Mouse (Mus musculus) kidney, postnatal 0 days (tissue): ENCODE measurements around the gene Aars. TPM values are rescaled to one million over a fixed set of nuclear protein-coding genes. Genes with fewer than 3 reads are reported as not detected.
"Not testable (repeated sequence)": the region's sequence is repeated elsewhere in the genome, so short reads cannot be mapped to it uniquely, and the experiment has no call there.

Experiments used
- ATAC-seq: fragments of 200-750 bp; cut with Nextera tagmentation; replicated peaks from 2 replicates; pipeline ENCODE4 v1.8.0; 2017; ENCODE audit warnings: low read depth, moderate number of reproducible peaks, moderate TSS enrichment, moderate library complexity; ENCODE audit not compliant: low FRiP score
- DNase-seq: peaks from one replicate; pipeline ENCODE4 v3.0.0-alpha.2; 2016; ENCODE audit warnings: low spot score
- H3K27ac ChIP-seq: fragments of 300-500 bp; sonication (generic); 2 replicates; pipeline ENCODE4 v1.5.1; 2014; ENCODE audit warnings: mild to moderate bottlenecking
- H3K27me3 ChIP-seq: fragments of 300-500 bp; sonication (generic); 2 replicates; pipeline ENCODE4 v1.6.1; 2014; ENCODE audit warnings: low read length, mixed read lengths; ENCODE audit not compliant: insufficient read depth
- H3K36me3 ChIP-seq: fragments of 300-500 bp; sonication (generic); 2 replicates; pipeline ENCODE4 v1.6.1; 2014; ENCODE audit warnings: low read length, mixed read lengths; ENCODE audit not compliant: insufficient read depth
- H3K4me1 ChIP-seq: fragments of 300-500 bp; sonication (generic); replicated peaks from 2 replicates; pipeline ENCODE4 v1.6.1; 2014; ENCODE audit warnings: antibody characterized with exemption, low read length, mixed read lengths; ENCODE audit not compliant: insufficient read depth
- H3K4me2 ChIP-seq: fragments of 300-500 bp; sonication (generic); 2 replicates; pipeline ENCODE4 v1.6.1; 2014; ENCODE audit warnings: mild to moderate bottlenecking, low read length, moderate library complexity, mixed read lengths
- H3K4me3 ChIP-seq: fragments of 300-500 bp; sonication (generic); replicated peaks from 2 replicates; pipeline ENCODE4 v1.5.1; 2014; ENCODE audit warnings: low read depth, low read length
- H3K9ac ChIP-seq: fragments of 300-500 bp; sonication (generic); 2 replicates; pipeline ENCODE4 v1.6.1; 2014; ENCODE audit warnings: low read depth, low read length
- H3K9me3 ChIP-seq: fragments of 300-500 bp; sonication (generic); replicated peaks from 2 replicates; pipeline ENCODE4 v1.6.1; 2016; ENCODE audit warnings: low read length, inconsistent platforms, mixed read lengths
- CTCF ChIP-seq: IDR thresholded peaks from 2 replicates; pipeline ENCODE4 v1.5.1; 2016; ENCODE audit warnings: antibody characterized with exemption, low read depth, mild to moderate bottlenecking, moderate library complexity
- WGBS: fragments of 180-500 bp; shearing (Covaris S2); extraction: QIAGEN DNeasy Blood & Tissue Kit; methylation state at CpG from one replicate; pipeline ENCODE4 v1.1.7; 2014; 5-methylcytosine and 5-hydroxymethylcytosine counted together
- polyA plus RNA-seq: library from polyadenylated mRNA; unstranded; fragments of >200 nt; fragmentation: Nextera tagmentation; extraction: Ambion mirVana; gene quantifications from 2 replicates; pipeline ENCODE4 v1.2.1, GENCODE M21; 2015

Gene Aars
- 39.6 and 42.2 TPM in 2 replicates for polyA plus RNA-seq

DNA sequence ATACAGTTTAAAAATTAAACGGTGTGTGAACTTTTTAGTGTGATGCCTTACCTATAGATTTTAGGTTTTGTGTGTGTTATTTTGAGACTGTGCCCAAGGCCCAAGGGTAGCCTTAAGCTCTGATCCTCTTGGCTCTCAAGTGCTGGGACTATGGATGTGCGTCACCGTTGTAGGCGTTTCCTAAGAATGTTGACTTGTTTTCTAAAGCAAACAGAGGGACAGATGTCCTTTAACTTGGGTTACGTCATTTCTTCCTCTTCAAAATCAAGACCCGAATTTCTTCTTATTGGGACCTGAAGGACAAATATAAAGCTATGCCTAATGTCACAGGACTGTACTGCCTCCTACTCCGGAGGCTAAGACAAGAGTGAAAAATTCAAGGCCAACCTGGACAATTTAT lies at the start of gene Aars:
Gene Aars, plus strand, starts transcription at position 229 of the 400 bp plus-strand sequence.
- Histone ChIP-seq H3K9me3 (no peaks in the 10 kb centered on the region), H3K9ac (peak within 1 kb of the TSS; percentile 77), H3K4me1 (no peaks in the 10 kb centered on the region; the same call in 1 of the 2 replicates), H3K27ac (peak within 1 kb of the TSS; percentile 83), H3K4me3 (peak within 1 kb of the TSS; percentile 75), H3K27me3 (no peaks in the 10 kb centered on the region), H3K4me2 (peak within 1 kb of the TSS; percentile 79), H3K36me3 (0 out of 2 replicates have a peak, but pooled peaks cover 6% of the 10 kb centered on the region)
- no peak for ATAC-seq
- no peak for TF ChIP-seq CTCF
- WGBS = 98% methylated on average over 7 of the region's 7 CpGs
- DNase-seq = no peak

DNA sequence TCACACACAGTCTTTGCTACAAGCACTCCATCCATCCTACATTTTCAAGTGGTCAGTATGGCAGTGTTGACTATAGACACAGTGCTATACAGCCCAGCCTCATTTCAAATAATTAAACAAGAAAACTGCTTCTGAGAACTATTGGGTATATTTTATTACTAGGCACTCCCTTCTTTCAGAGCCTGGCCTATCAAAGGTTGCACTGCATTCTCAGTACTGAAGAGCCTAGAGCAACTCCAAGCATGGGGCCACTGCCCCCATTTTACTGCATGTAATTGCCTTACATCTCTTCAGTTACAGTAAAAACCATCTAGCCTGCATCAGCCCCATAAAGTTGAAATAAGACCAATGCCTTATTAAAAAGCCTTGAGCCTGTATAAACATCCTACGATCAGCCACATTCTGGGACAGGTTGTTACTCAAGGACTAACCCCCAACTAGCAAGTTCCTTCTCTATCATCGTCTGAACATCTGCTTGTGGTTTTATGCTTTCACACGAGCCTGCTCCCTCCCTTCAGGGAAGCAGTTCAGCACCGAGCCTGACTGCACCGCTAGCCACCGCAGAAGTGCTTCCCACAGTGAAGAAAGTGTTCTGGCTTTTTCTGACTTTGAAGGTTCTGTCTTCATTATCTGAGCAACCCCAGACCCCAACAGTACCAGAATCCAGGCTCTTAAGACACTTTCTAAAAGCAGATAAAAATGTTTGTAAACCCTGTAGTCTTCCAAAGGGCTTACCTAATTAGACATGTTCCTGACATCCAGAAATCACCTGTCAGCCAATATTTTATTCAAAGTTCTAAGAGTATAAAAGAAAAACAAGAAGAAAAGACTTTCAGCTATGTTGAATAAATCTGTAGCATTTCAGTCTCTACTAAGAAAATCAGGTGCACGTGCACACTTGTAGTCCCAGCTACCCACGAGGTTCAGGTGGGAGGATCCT lies 44.9 kb upstream of the Aars start:
- no peak overlapping the region for H3K27ac ChIP-seq
- no peak overlapping the region for H3K4me3 ChIP-seq
- H3K4me1 ChIP-seq = no peaks in the 10 kb centered on the region
- ATAC-seq (no peak), DNase-seq (no peak)
- TF ChIP-seq CTCF = no peak
- H3K36me3 ChIP-seq = peaks cover 52% of the 10 kb centered on the region
- no peaks in the 10 kb centered on the region for H3K9me3 ChIP-seq
- no peak overlapping the region for H3K4me2 ChIP-seq
- no peaks in the 10 kb centered on the region for H3K27me3 ChIP-seq
- H3K9ac ChIP-seq = no peak overlapping the region
- 80% methylated on average over 8 of the region's 8 CpGs for WGBS

DNA sequence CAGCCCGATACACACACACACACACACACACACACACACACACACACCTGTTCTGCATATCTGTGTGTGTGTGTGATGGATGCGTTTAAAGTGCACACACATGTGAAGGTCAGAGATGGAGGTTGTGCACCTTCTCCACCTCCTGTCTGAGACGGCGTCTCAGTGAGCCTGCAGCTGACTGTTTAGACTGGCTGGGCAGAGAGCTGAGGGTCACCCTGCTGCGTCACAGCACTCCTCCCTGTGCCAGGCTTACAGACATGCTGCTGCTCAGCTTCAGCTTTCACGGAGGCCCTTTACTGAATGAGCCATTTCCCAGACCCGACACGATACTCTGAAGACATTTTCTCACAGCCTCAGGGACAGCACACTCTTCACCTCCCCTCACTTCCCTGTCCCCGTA lies 42.9 kb upstream of the Aars start:
- H3K9me3 ChIP-seq = no peaks in the 10 kb centered on the region
- no peaks in the 10 kb centered on the region for H3K27me3 ChIP-seq
- no peak overlapping the region for H3K4me3 ChIP-seq
- no peak for TF ChIP-seq CTCF
- H3K36me3 ChIP-seq = peaks cover 41% of the 10 kb centered on the region
- no peak for DNase-seq
- no peak for ATAC-seq
- no peak overlapping the region for H3K4me2 ChIP-seq
- no peak overlapping the region for H3K9ac ChIP-seq
- H3K4me1 ChIP-seq = no peaks in the 10 kb centered on the region
- WGBS = 91% methylated on average over 9 of the region's 9 CpGs
- H3K27ac ChIP-seq = no peak overlapping the region

DNA sequence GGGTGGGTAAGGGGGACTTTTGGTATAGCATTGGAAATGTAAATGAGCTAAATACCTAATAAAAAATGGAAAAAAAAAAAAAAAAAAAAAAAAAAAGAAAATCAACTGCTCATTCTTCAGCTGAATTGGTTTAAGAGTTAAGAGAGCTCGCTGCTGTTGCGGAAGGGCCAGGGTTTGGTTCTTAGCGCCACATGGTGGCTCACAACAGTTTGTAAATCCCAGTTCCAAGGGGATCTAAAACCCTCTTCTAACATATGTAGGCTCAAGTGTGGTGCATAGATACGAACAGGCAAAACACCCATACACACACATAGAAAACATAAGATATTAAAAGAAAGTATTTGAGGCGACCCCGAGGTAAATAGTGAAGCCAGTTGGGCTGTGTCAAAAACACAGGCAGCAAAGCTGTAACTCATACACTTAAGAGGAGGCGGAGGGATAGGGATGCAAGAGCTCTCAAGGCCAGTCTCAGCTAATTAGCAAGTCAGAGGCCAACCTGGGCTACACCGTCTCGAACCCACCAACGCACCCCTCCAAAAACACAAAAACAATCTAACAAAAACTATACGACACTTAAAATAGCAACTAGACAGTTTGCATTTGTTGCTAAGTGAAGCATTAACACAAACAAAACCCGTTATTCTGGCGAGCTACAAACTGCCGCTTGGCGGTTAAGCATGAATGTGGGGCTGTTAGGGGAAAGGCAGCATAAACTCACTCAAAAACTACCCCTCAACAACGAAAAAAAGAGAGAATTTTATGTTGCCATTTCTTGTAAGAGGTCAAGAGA lies 36.1 kb upstream of the Aars start:
- no peaks in the 10 kb centered on the region for H3K4me1 ChIP-seq
- H3K27me3 ChIP-seq = no peaks in the 10 kb centered on the region
- peak overlapping the region; percentile 92 for H3K27ac ChIP-seq
- 34% methylated on average over 16 of the region's 16 CpGs for WGBS
- DNase-seq = peak; percentile 17
- TF ChIP-seq CTCF = no peak
- no peaks in the 10 kb centered on the region; the same call in 1 of the 2 replicates for H3K36me3 ChIP-seq
- H3K9me3 ChIP-seq = no peaks in the 10 kb centered on the region
- no peak for ATAC-seq
- peak overlapping the region; percentile 90 for H3K9ac ChIP-seq
- peak overlapping the region; percentile 80 for H3K4me2 ChIP-seq
- peak overlapping the region; percentile 92 for H3K4me3 ChIP-seq

DNA sequence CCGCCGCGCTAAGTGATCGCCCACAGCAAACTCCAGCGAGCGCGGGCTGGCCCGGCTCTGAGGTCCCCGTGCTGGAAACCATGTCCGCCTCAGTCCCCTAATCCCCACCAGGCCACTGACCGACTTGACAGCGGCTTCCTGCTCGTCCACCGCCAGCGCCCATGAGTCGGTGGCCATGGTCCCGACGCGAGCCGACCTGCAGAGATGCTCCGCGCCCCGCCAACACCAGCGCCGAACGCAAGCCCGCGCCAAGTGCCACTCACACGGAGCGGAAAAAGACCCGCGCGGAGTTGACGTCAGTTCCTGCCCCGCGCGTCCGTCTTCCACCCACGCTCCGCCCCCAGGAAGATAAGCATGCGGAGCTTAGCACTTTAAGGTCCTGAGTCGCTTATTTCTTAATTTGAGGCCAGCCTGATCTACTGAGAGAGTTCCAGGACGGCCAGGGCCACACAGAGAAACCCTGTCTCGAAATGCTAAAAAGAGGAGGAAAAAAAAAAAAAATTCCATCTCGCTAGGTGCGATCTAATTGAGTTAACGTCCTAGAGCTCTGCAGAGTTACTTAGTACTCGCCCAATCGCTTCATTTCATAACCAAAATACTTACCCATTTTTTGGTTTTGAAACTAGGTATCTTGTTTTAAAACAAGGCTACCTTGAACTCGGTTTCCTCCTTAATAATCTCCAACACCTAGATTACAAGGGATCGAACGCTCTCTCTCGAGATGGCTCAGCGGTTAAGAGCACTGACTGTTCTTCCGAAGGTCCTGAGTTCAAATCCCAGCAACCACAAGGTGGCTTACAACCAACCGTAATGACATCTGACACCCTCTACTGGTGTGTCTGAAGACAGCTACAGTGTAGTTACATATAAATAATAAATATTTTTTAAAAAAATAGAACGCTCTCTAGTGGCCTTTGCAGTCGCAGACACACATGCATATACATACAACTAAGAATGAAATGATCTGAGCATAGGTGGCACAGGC lies 35.1 kb upstream of the Aars start, which contains the start of gene Ddx19a:
Gene Ddx19a, minus strand, starts transcription at position 254 of the 985 bp plus-strand sequence.
- DNase-seq = peak; percentile 95
- Histone ChIP-seq H3K9me3 (no peaks in the 10 kb centered on the region), H3K4me1 (no peaks in the 10 kb centered on the region), H3K4me2 (peak within 1 kb of the TSS; percentile 80), H3K4me3 (peak within 1 kb of the TSS; percentile 92), H3K9ac (peak within 1 kb of the TSS; percentile 90), H3K27ac (peak within 1 kb of the TSS; percentile 92), H3K36me3 (no peaks in the 10 kb centered on the region), H3K27me3 (no peaks in the 10 kb centered on the region)
- WGBS = 4% methylated on average over 58 of the region's 58 CpGs
- peak; percentile 45; the same call in 1 of the 2 replicates for TF ChIP-seq CTCF
- ATAC-seq = peak; percentile 91

DNA sequence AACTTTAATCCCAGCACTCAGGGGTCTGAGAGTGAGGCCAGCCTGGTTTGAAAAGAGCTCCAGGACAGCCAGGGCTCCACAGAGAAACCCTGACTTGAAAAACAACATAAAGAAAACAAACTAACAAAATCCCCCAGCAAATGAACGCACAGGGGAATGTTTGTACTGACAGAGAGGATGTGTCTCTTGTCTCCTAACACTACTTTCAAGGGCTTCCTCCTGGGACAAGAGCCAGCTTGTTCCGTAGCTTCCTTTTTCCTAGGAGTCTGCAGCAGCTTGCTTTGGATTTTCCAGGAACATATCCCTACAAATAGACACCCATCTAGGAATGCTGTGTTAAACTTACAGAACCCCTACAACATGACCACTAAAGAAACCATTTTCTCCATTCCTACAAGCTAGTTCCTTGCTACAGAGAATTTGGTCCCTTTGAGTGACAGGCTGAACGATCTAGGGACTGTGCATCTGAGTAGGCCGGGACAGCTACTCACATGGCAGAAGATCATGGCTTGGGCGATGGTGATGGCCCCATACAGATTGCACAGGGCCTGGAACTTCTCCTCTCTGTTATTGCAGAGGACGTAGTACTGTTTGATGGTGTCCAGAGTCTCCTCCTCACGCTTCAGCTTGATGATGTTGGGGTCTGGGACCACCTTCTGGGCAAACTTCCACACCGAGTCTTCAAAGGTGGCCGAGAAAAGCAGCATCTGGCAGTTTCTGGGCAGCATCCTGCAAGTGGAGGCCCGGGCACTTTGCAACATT lies 22.5 kb upstream of the Aars start:
- peaks cover 14% of the 10 kb centered on the region; the same call in 1 of the 2 replicates for H3K36me3 ChIP-seq
- ATAC-seq, H3K27me3 ChIP-seq, H3K4me1 ChIP-seq, H3K9ac ChIP-seq, H3K9me3 ChIP-seq, H3K4me2 ChIP-seq, DNase-seq, H3K27ac ChIP-seq, H3K4me3 ChIP-seq: not testable (repeated sequence)
- WGBS = 90% methylated on average over 8 of the region's 10 CpGs

DNA sequence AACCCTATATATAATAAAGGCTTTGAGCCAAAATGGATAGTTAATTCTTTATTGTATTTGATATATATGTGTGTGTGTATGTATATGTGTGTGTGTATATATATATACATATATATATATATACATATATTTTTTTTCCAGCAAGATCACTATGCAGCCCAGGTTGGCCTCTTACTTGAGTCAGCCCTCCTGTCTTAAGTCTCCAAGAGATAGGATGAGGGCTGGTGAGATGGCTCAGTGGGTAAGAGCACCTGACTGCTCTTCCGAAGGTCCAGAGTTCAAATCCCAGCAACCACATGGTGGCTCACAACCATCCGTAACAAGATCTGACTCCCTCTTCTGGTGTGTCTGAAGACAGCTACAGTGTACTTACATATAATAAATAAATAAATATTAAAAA lies 6.3 kb upstream of the Aars start:
- not testable (repeated sequence) for DNase-seq, H3K9me3 ChIP-seq, ATAC-seq, H3K9ac ChIP-seq, H3K27me3 ChIP-seq, H3K27ac ChIP-seq, H3K4me3 ChIP-seq, H3K4me2 ChIP-seq, H3K4me1 ChIP-seq, H3K36me3 ChIP-seq
- WGBS = 92% methylated on average over 1 of the region's 2 CpGs
